Mouse (Mus musculus) brain, embryonic 14.5 days (tissue): ENCODE data around the gene Vmn2r92.

Source experiments
- CTCF ChIP-seq: fragments of 200-500 bp; IDR thresholded peaks from 2 replicates; pipeline ENCODE4 v1.5.1; 2012; ENCODE audit warnings: inconsistent platforms, mild to moderate bottlenecking, moderate library complexity, borderline replicate concordance; ENCODE audit not compliant: insufficient read depth, insufficient read length; ENCODE audit errors: extremely low read depth
- POLR2A ChIP-seq: fragments of 200-500 bp; IDR thresholded peaks from 2 replicates; pipeline ENCODE4 v1.6.1; 2012; ENCODE audit warnings: mild to moderate bottlenecking, inconsistent platforms, borderline replicate concordance; ENCODE audit not compliant: poor library complexity, insufficient read depth, insufficient read length, severe bottlenecking; ENCODE audit errors: extremely low read depth

DNA sequence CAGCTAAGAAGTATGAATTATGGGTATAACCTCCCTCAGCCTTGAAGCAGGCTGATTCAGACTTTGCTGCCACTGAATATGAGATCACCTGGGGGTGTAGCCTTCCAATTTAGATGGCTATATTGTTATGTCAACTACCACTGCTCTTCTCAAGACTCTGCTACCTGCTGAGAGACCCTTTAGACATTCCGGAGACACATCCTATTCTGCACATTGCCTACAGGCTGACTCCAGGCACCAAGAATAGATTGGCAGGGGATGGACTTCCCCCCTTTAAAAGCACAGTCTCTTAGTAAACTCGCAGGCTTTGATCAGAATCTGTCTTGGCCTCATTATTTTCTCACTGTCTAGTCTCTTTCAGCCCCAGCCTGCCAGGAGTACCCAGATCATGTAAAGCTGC, 80.3 kb downstream of the Vmn2r92 start:
- TF ChIP-seq POLR2A (no peak), CTCF (no peak)
